Comparison of ENCODE assay signal across 11 mouse cellular contexts in the genomic region with DNA sequence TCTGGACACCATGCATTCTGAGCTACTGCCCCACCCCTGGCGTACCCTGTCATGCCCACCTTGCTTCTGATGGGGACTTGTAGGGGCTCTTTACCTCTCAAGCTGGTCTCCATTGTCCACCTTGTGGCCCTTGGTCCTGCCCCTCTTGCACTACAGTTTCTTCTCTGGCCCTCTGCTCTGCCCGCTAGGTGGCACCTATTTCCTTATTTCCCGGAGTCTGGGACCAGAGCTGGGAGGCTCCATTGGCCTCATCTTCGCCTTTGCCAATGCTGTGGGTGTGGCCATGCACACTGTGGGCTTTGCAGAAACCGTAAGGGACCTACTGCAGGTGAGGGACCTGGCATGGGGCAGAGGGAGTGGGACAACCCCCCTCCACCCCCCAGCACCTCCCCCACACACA. TPM values are rescaled to one million over a fixed set of nuclear protein-coding genes. Genes with fewer than 3 reads are reported as not detected.
DNase-seq lines count a peak whose midpoint lies in the region; ATAC-seq and TF ChIP-seq lines count a peak whose summit lies in the region.
"Had no signal": no experiment of that assay in that cellular context is flagged by ENCODE, and none has a peak within 500 bp of the region (broad histone marks: within the 10 kb centered on the region; RNA-seq: fewer than 3 reads in every experiment).

No protein-coding gene starts in this region.

- H3K27ac ChIP-seq in kidney, adult 2 months (ENCODE audit: insufficient read depth, low read depth, low read length), result peak overlapping the region; percentile 16; the same call in 1 of the 2 replicates
- H3K27ac ChIP-seq in kidney, embryonic 16.5 days (ENCODE audit: low read length), result no peak overlapping the region
- H3K27ac ChIP-seq: hindbrain, embryonic 10.5 days; limb, embryonic 13.5 days had no signal

- peak overlapping the region; percentile 5; the same call in 1 of the 2 replicates for H3K4me3 ChIP-seq in kidney, adult 2 months (ENCODE audit: insufficient read depth, low read depth, low read length)
- no peak overlapping the region for H3K4me3 ChIP-seq in kidney, embryonic 16.5 days (ENCODE audit: low read length)
- H3K4me3 ChIP-seq: hindbrain, embryonic 10.5 days; limb, embryonic 13.5 days had no signal

- H3K4me1 ChIP-seq in kidney, adult 2 months (ENCODE audit: control insufficient read depth, insufficient read depth, low read length), result no peaks in the 10 kb centered on the region
- H3K4me1 ChIP-seq in kidney, embryonic 16.5 days (ENCODE audit: insufficient read depth, low read length), result no peaks in the 10 kb centered on the region
- H3K4me1 ChIP-seq: limb, embryonic 13.5 days had no signal

- H3K9ac ChIP-seq in kidney, embryonic 16.5 days (replicated peaks; ENCODE audit: low read length), result no peak overlapping the region
- H3K9ac ChIP-seq: limb, embryonic 13.5 days had no signal

- H3K4me2 ChIP-seq in kidney, embryonic 16.5 days (replicated peaks; ENCODE audit: low read depth, low read length), result no peak overlapping the region
- H3K4me2 ChIP-seq: limb, embryonic 13.5 days had no signal

- TF ChIP-seq CTCF in kidney, adult 2 months (conservative IDR thresholded peaks at IDR 0.05; ENCODE audit: insufficient read depth, insufficient read length, low read depth, low read length), result peak; percentile 68

- no peaks in the 10 kb centered on the region for H3K27me3 ChIP-seq in kidney, adult 2 months (replicated peaks; ENCODE audit: control insufficient read depth, insufficient read depth, low read length)
- H3K27me3 ChIP-seq in kidney, embryonic 16.5 days (ENCODE audit: insufficient read depth, low read length), result no peaks in the 10 kb centered on the region

- H3K36me3 ChIP-seq in kidney, adult 2 months (ENCODE audit: control insufficient read depth, insufficient read depth, low read length), result no peaks in the 10 kb centered on the region
- no peaks in the 10 kb centered on the region for H3K36me3 ChIP-seq in kidney, embryonic 16.5 days (ENCODE audit: insufficient read depth, low read length)
- H3K36me3 ChIP-seq: hindbrain, embryonic 10.5 days; limb, embryonic 13.5 days had no signal

- DNase-seq in kidney, adult 2 months, result peak; percentile 61
- DNase-seq in MN1 (ENCODE audit: low spot score), result peak; percentile 64
- DNase-seq in lung, postnatal 10 days, result peak; percentile 48
- DNase-seq in thymus, postnatal 25 days, result no peak
- DNase-seq in ovary, postnatal 36 days (ENCODE audit: low spot score), result no peak
- DNase-seq in adrenal gland, adult 18-20 months (ENCODE audit: low spot score in 2 of 2), result no peak
- DNase-seq: right cerebral cortex, postnatal 25 days had no signal

- no peak for TF ChIP-seq POLR2A in kidney, adult 2 months (IDR thresholded peaks at IDR 0.05; ENCODE audit: low read depth, low read length)

- ATAC-seq in kidney, embryonic 16.5 days (ENCODE audit: low FRiP score, low TSS enrichment), result no peak
- peak; percentile 34 for ATAC-seq in granulocyte monocyte progenitor cell, adult 5-6 weeks (replicated peaks; ENCODE audit: poor library complexity, severe bottlenecking)

- 45% methylated on average over 5 of the region's 5 CpGs for WGBS in kidney, adult 2 months
- WGBS in kidney, embryonic 16.5 days, result 57% methylated on average over 5 of the region's 5 CpGs

- no peaks in the 10 kb centered on the region for H3K9me3 ChIP-seq in kidney, embryonic 16.5 days (ENCODE audit: low read length)
- H3K9me3 ChIP-seq: hindbrain, embryonic 10.5 days; limb, embryonic 13.5 days had no signal

RNA-seq across cellular contexts. Expression of a gene that starts 4.3 kb away (rescaled TPM):
- 600 and 1,070 TPM in 2 replicates for polyA plus RNA-seq in kidney, adult 2 months (2012; rRNA removed)
- polyA plus RNA-seq in kidney, embryonic 16.5 days (2015; fragmentation: Nextera tagmentation; extraction: Ambion mirVana), result 14.5 and 16.6 TPM in 2 replicates
- total RNA-seq in granulocyte monocyte progenitor cell, adult 5-6 weeks (2014; fragmentation: Nextera tagmentation), result not detected in 2 replicates
- total RNA-seq in granulocyte monocyte progenitor cell, adult 5-6 weeks (2017), result 0.26 TPM in 1 of 2 replicates, not detected in the other
- under 1 TPM in 1 of 2 experiments, not detected in 1; 0.13 TPM for total RNA-seq in adrenal gland, adult 18-20 months (2021)
- polyA plus RNA-seq: limb, embryonic 13.5 days had no signal

RNA-seq across cellular contexts. Expression of a gene that starts 52.9 kb away (rescaled TPM):
- polyA plus RNA-seq in kidney, adult 2 months (2012; rRNA removed), result 417 and 537 TPM in 2 replicates
- 82.9 and 87.9 TPM in 2 replicates for polyA plus RNA-seq in kidney, embryonic 16.5 days (2015; fragmentation: Nextera tagmentation; extraction: Ambion mirVana)
- 81.6 and 83.0 TPM in 2 replicates for total RNA-seq in granulocyte monocyte progenitor cell, adult 5-6 weeks (2014; fragmentation: Nextera tagmentation)
- total RNA-seq in granulocyte monocyte progenitor cell, adult 5-6 weeks (2017), result 80.3 and 95.4 TPM in 2 replicates
- 100 to 1,000 TPM; 100 to 109 TPM for total RNA-seq in adrenal gland, adult 18-20 months (2021)

Comparison
In these comparisons a context has a peak if more than half of its experiments do, and no peak if none do; other contexts are left out.
1. DNase-seq: peak in kidney, adult 2 months (single experiment), MN1 (single experiment) and lung, postnatal 10 days (single experiment); none in thymus, postnatal 25 days (single experiment), ovary, postnatal 36 days (single experiment) and adrenal gland, adult 18-20 months (0 of 2).